Mouse (Mus musculus) erythroid progenitor cell, adult 5-6 weeks (primary cell): Measurements from ENCODE around the gene Acpp. TPM values are rescaled to one million over a fixed set of nuclear protein-coding genes. Genes with fewer than 3 reads are reported as not detected.
A peak's percentile ranks its signal among the peaks of the same experiment; 100 is the strongest.

Source experiments
- ATAC-seq: replicated peaks from 2 replicates; pipeline ENCODE4 v1.8.0; 2016; ENCODE audit warnings: moderate number of reproducible peaks, mild to moderate bottlenecking, moderate TSS enrichment, inconsistent platforms; ENCODE audit not compliant: poor library complexity, low FRiP score, severe bottlenecking
- total RNA-seq, 2 experiments: library from RNA; stranded (forward) in 1 of 2; stranded (reverse) in 1 of 2; fragments of 150-400 nt in 1 of 2; fragments of 186-747, 209-891 nt in 1 of 2; gene quantifications; 2 replicates each; pipeline versions ENCODE4 v1.2.3 to v1.2.4; 2015 to 2017; ENCODE audit warnings: low replicate concordance in 2 of 2

The Acpp gene
- total RNA-seq, 2 experiments from 2014 or later = 2.2 to 3.8 TPM

DNA sequence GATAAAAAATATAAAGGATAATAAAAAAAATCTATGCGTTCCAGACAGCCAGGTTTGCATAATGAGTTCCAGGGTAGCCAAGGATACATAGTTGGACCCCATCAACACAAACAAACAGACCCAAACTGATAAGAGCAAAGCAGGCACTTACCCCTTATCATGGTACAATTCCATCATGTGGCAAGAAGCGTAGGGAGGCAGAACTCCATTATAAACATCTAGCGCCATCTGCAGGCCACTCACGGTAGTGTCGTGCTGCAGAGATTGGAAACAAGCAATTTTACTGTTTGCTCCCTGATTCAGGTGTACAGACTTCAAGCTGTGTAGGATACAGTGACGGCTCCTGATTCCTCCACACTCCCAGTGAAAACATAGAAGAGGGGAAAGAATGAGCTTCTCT is 30.8 kb downstream of the Acpp start:
- ATAC-seq = peak; percentile 49; the same call in 1 of the 2 replicates

DNA sequence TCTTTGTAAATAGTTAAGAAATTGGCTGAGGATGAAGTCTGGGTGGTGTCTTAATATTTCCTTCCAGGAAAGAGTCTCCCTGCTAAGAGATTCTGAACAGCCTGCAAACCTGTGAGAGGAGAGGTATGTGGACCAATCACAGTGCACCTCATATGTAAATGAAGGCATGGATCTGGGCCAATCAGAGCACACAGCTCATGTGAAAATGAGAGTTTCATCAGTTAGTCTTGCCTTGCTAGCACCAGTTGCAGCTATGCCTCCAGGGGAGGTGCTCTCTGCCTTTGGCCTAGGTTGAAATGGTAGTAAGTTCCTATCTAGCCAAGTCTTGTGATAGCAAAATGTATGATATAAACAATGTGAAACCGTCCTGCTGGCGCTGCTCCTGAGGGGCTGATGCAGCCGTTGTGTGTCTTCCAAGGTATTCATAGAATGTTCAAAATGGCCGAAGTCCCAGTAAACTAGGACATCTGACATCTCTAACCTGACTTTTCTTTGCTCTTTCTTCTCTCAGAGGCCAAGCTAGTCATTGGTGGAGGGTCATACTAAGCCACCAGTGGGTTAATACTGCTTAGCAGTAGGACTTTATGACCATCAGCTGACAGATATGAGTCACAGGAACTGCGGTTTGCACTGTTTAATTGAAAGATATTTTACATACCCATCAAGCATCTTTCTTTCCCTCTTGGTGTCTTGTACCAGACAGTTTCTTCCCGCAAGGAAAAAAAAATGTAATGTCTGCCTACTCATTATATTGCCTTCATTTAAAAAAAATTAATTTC is 32.0 kb downstream of the Acpp start:
- no peak for ATAC-seq

DNA sequence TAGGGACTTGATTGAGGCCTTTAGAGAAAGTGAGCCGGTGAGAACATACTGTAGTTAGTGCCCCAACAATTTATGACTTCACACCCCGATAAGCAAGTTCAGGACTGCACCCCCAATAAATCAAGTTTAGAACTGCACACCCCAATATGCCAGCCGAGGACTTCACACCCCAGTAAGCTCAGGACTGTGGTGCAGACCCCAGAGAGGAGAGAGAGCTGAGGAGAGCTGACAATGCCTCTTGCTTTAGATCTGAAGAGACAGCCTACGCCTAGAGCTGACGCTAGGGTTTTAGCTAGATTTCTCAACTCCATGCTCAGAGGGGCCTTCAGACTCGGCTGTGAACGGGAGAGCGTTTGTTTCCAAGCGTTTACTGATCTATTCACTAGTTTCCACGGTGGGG is 32.7 kb downstream of the Acpp start:
- no peak for ATAC-seq

DNA sequence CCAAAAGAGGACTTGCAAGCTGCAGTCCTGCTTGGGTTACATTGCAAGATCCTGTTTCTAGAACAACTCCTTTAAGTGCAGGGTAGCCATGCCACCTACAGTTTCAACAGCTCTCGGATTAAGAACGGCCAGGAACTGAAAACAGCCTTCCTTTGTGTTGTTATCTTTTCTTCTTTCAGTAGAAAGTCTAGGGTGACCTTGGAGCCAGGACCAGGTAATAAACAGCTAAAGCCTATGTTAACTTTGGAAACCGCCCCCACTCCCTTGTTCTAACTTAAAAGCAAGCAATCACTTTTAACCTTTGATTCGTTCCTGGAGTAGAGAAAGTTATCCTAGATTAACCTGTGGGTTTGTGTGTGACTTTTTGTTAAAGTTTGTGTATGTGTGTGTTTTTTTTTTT is 33.2 kb downstream of the Acpp start:
- ATAC-seq = no peak

DNA sequence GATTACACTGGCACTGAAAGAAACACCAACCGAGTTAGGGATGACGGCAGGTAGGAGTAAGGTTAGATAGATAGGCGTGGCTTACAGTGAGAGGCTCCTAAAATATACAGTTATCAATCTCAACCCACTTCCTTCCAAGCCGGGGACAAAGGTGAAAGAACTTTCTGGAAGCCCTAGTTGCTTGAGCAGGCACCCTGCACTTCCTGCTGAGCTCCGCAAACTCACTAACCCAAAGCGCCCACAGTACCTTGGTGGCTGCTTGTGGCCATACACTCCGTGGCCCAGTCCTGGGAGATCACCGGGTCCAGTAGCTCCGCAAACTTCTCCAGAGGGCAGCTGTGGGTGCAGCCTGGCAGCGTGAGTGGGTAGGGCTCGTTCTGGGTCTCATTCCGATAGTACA is 37.0 kb downstream of the Acpp start:
- ATAC-seq = no peak

DNA sequence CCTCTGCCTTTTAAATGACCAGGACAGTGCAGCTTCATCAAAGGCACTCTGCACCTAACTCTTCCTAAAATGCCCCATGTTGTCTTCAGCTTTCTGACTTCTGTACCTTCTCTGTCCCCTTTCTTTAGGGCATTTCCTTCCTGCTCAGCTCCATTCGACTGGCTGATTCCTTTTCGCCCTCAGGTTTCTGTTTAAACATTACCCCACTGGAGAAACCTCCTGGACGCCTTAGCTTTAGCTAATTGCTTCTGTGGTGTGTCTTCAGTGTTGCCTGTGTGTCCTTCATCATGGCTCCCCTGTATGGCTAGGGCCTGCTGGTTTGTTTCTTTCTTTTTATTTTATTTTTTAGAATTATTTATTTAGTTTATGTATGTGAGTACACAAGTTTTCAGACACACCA is 40.5 kb downstream of the Acpp start:
- ATAC-seq = no peak

DNA sequence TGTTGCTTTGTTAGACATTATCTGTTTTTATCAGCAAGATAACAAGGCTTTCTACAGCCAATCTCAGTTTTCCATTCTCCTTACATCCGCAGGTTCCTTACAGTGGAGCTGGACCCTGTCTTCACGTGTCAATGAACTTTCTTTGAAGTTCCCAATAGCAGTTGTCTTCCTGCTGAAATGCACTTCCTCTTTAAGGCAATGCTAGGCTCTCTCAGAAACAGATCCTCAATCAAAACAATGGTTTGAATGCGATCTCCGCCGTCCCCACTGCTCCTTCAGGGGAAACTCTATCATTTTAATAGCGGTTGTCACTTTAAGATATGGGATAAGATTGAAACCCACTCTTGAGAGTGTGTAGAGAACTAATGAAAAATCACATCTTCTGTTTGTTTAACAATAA is 52.6 kb downstream of the Acpp start:
- no peak for ATAC-seq

DNA sequence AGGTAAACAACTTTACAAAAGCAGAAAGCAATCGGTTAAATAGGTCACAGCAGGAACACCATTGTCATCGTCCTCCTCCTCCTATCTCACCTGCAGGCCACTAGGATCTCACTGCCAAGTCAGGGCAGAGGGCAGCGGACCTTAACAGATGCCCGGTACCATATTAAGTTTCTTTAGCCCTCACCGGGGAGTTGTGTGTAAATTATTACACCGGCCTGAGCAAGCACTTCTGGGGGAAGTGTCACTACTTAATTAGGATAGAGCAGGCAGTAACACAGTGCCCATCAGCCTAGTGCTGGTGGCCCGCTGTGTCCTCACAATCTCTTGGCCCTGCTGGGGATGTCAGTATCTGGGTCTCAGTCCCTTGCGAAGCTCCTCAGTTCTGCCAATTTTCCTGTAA is 55.0 kb downstream of the Acpp start:
- no peak for ATAC-seq

DNA sequence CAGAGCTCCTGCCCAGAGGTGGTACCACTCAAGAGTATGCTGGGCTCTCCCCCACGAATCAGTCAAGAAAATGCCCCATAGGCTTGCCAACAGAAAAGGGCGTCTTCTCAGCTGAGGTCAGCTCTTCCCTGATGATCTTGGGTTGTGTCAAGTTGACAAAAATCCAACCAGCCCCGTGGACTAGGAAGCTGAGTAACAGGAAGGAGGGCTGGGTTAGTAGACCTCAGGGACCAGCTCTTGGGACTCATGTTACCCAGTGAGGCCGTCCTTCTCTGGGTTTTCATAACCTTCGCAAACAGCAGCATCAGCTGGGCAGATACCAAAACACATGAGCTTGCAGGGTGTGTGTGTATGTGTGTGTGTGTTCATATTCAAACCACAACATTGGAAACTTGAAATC is 55.8 kb downstream of the Acpp start:
- no peak for ATAC-seq

DNA sequence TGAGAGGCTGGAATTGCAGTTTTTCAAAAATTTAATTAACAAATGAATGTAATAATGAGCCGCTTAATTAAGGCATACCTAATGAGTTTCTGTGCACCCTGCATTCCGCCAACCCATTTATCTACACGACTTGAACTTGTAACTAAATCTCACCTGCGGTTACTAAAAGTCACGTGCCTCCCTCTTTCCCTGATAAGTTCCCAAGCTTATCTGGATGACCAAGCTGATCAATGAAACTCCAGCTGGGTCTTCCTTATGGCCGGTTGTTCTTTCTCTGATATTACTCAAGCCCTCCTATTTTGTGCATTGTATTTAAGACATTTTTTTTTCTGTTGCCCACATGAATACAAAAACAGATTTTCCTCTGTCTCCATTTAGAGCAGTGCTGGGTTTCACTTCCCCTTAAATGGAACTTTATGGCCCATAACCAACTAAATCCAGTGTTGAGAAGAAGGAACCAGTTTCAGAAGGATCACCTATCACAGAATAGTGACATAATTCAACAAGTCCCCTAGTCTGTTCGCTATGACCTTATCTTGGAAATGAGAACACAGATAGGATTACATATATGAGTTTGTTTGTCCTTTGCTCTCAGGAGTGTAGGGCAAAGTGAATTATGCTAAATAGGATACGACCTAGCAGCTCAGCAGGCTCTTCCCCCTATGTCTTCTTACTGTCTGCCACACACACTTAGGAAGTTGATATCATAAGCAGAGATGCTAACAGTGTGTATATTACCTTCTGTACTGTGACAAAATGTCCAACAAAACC is 56.6 kb downstream of the Acpp start:
- no peak for ATAC-seq

DNA sequence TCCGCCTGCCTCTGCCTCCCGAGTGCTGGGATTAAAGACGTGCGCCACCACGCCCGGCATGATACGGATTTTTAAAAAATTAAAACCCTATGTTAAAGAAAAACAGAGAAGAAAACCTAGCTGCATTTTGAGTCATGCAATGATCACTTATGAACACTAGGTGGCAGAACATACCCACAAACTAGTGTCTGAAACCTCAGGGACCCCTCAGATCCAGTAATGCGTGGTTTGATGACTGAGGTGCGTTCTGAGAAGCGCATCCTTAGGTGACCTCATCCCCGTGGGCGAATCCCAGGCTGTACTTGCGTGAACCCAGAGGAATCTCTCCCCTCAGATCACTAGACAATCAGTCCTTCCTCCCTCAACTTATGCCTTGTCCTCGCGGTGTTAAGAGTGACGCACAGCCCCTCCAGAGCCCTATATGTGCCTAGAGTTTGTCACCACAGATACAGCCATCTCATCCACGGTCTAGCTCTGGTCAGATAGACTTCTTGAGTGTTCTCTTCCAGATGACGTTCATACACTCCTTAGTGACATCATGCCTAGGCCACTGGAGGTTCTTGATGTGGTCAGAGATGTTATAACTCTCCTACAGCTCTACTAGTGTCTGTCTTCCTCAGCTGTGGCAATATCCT is 59.9 kb downstream of the Acpp start:
- no peak for ATAC-seq

DNA sequence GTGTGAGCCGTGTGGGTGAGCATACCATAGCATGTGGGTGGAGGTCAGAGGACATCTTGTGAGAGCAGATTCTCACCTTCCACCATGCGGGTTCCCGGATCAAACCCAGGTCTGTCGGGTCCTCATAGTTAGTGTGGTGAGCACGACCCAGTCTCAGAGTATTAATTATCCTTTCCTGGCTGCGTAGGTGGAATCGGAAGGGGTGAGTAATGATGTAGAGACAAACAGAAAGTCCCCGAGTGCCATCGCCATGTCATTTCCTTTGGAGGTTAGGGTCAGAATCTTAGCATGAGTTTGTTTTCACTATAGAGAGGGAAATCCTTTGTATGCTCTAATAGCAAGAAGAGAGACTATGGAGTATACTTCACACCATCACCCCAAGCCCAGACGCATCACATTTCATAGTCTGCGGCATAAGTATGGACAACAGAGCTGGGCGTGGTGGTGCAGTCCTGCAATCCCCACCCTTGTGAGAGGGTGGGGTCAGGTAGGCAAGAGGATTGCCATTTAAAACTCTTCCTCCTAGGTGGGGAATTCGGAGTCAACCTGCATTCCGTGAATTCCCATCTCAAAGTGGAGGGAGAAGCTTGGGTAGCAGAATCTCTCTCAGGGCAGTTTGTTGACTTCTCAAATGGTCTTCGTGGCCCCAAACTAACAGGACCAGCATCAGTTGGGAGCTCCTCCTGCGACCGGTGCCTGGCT is 62.3 kb downstream of the Acpp start:
- no peak for ATAC-seq

DNA sequence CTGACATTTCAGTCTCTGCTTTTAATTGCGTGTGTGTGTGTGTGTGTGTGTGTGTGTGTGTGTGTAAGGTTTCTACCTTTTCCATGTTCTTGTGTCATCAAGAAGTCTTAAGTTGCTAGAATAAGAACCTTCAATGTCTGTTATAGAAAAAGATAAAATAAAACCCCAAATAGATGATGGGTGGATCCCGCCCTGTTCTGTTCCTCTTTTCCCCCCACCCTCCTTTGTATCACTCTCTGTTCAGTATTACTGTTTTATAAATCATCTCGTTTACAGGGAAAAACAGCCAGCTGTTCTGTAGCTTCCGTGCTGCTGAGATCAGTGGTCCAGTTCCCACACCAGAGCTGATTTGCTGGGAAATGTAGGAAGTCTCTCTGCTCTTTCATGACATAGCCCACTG is 65.5 kb downstream of the Acpp start:
- no peak for ATAC-seq

DNA sequence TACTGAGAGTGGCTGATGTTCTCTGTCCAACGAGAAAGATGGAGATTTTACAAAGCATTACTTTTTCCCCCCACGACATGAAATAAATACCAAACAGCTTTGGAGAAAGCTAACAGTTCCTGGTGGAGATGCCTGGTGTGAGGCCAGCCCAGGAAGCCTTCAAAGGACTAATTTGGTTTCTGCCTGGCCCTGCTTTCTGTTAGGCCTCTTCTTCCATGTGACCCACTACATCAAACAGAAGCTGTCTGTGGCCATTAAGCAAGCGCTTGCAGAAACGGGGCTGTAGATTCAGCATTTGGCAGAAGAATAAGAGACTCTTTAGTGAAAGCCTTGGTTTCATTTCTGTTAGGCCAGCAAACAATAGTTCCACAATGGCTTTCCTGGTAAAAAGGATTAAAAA is 65.9 kb downstream of the Acpp start:
- ATAC-seq = no peak

DNA sequence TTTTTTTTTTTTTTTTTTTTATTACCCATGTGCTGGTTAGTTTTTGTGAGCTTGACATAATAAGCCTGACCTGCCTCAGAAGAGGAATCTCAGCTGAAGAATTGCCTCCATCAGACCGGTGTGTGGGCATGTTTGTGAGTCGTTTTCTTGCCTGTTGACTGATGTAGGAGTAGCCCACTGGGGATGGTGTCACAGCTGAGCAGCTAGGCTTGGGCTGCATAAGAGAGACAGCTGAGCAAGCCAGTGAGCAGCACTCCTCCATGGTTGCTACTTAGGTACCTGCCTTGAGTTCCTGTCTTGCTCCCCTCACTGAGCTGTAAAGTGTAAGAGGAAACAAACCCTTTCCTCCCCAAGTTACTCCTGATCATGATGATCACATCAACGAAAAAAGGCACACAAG is 67.6 kb downstream of the Acpp start:
- ATAC-seq = no peak

DNA sequence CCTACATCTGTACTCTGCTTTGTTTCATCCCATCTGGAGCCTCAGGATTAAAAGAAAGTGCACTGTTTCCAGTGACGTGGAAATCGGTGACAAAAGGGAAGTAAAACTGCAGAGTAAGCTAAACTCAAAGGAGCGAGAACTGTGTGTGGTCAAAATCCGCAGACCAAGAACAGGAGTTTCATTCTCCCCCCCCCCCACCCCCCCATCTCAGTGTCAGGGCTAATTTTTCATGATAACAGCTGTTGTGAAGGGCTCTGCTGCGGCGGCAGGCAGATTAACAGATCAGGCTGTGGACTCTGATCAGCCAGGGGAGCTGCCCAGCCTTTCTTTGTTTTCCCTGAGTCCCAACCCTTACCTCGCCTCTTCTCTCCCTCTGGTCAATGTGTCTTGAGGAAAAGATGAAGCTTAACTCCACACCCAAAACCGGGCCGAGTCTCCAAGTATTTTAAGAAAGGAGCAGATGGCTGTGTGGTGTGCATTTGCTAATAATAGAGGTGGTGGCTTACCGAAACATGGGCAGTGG is 68.1 kb downstream of the Acpp start:
- ATAC-seq = no peak

DNA sequence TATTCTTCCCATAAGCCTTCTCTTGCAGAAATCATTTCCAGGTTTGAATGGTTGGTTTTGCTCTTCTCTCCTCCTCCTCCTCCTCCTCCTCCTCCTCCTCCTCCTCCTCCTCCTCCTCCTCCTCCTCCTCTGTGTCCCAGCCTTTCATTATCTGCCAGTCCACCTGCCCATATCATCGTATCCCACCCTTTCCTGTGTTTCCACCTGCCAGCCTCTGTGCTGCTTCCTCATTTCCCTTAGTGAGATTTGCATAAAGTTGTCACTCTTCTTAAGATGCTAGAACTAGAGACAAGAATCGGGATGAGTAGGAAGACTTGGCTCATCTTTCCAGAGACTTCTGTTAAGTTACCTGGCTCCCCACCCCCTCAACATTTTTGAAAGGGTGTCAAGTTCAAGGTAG is 73.0 kb downstream of the Acpp start:
- ATAC-seq = no peak

DNA sequence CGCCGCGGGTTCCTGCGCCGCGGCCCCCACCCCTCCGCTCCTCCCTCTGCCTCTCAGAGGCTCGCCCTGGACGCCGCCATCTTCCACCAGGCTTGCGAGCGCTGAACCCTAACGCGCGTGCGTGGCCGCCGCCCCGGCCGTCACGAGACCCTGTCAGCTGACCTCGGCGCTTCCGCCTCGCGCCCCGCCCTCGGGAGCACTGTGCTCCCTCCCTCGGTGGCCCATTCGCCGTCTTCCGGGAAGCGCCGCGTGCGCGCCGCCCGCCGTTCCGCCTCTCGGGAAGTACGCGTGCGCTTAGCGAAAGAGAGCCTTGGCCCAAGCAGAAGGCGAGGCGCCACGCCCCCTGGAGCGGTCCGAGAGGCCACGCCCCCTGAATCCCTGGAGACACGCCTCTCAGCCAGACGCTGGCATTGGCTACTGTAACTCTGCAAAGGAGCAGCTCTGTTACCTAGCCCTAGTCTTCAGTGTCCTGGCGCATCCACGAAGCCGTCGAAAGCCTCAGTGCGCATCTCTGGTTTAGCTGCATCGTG is 74.7 kb downstream of the Acpp start, which contains the start of gene Dnajc13:
Gene Dnajc13 (minus strand): TSS at position 108 of the 530 bp plus-strand sequence.
- peak; percentile 96 for ATAC-seq

DNA sequence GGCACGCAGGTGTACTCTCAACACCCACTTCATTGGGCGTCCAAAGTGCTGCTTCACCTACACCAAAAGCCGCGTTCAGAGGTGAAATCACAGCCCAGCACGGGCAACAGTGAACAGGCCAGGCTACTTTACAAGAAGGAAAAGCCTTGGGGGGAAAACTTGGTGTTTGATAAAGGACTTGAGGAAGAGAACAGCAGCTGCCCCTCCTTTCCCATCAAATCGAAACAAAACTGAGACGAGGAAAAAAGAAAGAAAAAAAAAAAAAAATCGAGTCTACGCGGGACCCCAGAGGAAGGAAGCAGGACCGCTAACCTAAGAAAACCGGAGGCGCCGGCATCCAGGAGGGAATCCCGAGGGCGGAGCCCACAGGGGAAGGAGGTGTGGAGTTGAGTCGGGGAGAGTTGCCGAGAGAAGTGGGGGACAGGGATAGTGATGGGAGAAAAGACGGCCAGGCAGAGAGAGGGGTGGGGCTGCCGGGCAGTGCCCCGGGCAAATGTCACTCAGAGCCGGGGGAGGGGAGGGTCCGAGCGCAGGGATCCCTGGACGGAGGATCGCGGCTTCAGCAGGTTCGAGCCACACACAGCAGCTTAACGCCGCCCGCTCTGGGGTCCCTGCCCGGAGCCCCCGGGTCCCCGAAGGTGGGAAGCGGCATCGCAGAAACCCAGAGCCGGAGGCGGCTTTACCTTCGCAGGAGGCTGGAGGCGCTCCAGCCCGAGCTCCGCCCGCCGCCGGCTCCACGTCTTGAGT is 75.4 kb downstream of the Acpp start:
- ATAC-seq = peak; percentile 36; the same call in 1 of the 2 replicates
